Mouse (Mus musculus): ENCODE results near the gene Tbl2.

The Tbl2 gene

DNA sequence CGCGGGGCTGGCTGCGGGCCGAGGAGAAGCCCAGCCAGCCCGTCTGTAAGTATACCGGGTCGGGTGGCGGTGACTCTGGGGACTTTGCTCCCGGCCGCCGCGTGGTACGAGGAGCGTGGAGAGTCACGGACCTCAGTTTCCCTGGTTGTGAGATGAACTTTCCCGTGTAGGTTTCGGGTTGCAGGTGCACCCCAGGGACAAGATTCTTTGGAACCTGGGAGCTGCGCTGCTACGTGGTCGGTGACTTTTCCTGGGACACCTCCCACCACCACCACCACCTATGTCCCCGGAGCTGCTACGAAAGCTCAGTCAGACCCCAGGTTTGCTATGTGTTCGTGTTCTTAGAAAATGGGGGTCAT lies 342 bp downstream of the Tbl2 start:
- DNase-seq = no peak

DNA sequence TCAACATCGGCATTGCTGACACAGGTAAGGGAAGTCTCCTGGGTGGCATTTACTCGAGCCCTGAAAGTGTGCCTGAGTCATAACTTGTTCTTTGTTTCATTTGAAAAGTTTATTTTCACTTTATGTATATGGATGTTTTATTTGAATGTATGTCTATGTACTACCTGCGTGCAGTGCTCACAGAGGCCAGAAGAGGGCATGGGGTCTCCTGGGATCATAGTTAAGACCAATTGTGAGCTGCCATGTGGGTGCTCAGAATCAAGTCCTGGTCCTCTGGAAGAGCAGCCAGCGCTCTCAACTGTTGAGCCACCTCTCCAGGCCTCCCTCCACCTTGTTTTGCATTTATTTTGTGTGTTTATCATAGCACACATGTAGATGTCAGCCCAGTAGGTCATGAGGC lies 7.0 kb downstream of the Tbl2 start:
- no peak for DNase-seq

DNA sequence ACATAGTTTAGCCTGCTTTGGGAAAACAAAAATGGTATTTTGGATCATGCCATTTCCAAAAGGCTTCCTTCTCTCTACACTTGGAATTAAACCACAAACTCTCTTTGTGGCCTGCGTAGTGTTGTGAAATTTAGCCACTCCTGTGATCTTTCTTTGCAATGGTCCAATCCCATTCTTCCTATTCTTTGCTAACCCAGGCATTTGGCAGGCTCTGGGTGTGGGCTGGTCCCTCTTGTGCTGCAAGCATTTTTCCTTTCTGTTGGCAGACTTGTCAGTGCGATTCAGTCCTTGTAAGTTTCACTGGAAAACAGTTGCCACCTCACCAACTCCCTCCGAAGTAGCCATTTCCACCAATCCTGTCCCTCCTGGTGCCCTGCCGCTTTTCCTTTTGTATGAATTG lies 11.8 kb downstream of the Tbl2 start:
- DNase-seq = no peak

DNA sequence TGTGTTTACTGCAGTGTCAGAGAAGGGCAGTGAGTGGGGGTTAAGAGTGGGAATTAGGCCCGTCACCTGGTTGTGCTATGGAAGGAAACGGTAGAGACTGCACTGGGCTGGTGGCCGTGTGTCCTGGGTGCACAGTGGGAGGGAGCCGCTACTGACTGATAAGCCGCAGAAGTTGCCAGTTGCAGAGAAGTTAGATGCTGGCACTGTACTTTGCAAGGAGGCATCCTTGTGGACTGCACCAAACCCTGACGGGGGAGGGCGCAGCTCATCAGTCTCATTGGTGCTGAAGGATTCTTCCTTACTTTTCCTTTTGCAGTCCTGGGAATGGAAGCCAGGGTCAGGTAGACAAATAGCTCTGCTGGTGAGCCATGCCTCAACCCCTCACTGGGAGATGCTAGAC lies 12.2 kb downstream of the Tbl2 start:
- DNase-seq = no peak

DNA sequence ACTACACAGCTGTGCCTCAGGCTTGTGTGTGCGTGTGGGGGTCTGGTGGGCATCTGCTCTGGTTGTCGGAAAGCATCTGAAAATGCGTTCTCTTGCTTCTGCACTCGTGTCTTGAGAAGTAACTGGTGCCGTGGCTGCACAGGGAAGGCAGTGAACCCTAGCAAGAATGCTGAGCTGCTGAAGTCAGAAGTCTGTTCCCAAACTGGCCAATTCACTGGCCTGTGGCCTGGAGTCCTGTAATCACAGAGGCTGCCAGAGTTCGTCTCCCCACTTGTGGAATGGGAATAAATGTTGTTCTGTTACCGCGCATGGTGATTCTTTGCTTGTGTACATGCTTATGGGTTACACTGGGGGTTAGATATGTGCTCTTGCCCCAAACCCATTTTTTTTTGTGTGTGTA lies 12.9 kb downstream of the Tbl2 start:
- DNase-seq = no peak

DNA sequence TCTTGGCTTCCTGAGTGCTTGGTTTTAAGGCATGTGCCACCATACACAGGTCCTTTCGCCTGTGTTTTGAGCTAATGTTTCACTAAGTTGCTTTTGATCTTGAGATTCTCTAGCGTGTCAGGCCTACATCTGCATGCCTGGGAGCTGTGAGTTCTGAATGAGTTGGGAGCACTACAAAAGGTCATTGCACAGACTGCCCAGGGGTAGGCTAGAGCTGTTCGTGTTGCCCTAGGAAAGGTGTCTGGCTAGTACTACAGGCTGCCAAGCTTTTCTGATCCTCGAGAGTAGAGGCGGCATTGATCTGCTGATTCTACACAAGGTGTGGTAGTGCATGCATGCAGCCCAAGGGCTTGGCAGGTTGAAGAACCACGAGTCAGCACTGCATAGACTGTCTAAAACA lies 13.4 kb downstream of the Tbl2 start:
- no peak for DNase-seq

DNA sequence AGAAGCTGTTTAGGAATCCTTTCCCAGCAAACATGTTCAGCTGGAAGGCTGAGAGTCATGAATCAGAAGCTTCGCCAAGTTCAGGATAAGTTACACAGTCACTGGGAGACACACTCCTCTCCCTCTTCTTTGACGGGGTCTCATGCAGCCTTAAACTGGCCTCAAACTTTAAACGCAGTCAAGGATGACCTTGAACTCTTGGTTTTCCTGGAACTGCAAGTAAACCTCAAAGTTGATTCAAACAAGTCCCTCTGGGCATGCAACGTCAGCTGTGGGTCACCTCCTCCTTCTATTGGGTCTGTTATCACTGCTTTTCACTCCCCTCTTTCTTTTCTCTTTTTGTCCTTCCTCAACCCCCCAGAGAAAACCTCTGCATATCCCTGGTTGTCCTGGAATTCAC lies 17.5 kb downstream of the Tbl2 start:
- no peak for DNase-seq

DNA sequence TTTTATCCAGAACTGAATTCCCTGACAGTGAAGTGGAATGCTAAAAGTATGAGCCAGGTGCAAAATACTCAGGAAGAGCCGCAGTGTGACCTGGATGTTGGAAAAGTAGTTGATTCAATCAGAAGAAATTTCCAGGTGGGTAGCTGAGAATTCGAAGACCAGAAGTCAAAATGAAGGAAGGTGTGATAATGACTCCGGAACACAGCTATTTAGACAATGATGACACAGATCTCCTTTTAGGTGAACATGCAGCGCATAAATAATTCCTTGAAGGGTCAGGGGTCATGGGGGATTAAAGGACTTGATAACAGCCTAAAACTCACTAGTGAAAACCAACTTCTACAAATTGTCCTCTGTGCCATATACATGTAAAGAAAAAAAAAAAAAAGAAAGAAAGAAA lies 18.0 kb downstream of the Tbl2 start:
- no peak for DNase-seq

DNA sequence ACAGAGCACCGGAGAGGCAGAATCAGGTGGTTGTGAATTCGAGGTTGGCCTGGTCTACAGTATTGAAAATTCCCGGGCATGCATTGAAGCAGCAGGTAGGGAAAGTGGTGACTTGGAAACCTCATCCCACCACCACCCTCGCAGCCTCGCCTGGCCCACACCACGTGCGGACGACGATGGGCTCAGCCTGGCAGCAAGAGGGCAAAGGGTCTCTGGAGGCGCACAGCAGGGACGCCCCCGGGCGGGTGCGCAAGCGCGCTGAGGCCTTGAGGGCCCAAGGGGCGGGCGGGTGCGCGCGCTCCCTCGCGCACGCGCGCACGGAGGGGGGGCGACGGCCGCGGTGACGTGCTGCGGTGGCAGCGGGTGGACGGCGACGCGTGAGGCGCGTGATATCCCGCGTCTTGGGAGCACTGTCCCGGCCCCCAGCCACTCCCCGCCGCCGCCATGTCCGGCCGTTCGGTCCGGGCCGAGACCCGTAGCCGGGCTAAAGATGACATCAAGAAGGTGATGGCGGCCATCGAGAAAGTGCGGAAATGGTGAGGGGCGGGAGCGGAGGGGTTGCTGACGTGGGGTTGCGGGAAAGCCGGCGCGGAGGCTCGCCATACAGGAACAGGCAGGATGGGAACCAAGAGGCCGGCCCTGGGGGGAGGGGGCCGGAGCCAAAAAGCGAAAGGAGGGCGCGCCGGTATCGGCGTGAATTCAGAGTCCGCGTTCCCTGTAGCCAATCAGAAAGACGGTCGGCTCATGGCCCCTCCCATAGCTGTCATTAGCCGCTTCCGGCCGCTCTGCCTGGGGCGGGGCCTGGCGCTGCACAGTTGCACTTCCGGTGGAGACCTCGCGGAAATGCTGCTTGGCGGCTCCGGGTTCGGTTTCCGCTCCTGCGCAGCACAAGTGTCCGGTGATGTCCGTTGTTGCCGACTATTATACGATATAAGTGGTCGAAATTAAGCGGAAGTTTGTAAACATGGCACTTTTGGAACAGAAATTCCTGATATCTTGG lies 18.9 kb downstream of the Tbl2 start, which contains the start of gene Bcl7b:
Gene Bcl7b, plus strand, starts transcription at position 221 of the 1,000 bp plus-strand sequence.
- peak; percentile 92 to 95 for DNase-seq

DNA sequence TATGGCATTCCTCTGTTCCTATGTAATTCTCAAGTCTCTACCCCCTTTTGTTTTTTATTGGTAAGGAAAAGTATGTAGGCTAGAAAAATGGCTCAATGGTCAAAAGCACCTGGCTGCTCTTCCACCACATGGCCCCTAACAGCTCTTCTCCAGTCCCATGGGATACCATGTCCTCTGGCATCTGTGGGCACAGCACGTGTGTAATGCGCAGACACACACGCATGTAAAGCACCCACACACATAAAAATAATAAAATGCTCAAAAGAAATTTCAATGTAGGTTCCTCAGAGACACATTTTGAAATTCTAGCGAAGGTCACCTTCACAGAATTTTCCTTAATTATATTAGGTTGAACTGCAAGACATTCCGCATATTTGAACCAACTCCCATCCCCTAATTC lies 20.0 kb downstream of the Tbl2 start:
- DNase-seq = no peak

DNA sequence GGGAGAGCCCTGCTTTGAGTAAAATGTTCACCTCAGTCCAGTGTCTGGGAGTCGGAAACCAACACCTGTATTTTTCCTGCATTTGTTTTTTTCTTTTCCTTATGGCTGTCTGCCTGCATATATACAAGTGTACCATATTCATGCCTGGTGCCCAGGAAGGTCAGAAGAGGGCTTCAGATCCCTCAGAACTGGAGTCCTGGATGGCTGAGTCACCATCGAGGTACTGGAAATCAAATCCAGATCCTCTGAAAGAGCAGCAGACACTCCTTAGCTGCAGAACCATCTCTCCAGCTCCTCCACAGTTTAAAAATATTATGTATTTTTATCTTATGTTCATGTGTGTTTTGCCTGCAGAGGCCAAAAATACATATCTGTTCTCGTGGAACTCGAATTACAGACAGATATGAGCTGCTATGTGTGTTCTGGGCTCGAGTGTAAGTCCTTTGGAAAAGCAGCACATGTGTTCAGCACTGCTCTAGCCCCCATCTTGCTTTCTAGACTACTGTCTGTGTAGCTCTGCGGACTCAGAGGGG lies 22.3 kb downstream of the Tbl2 start:
- no peak for DNase-seq

DNA sequence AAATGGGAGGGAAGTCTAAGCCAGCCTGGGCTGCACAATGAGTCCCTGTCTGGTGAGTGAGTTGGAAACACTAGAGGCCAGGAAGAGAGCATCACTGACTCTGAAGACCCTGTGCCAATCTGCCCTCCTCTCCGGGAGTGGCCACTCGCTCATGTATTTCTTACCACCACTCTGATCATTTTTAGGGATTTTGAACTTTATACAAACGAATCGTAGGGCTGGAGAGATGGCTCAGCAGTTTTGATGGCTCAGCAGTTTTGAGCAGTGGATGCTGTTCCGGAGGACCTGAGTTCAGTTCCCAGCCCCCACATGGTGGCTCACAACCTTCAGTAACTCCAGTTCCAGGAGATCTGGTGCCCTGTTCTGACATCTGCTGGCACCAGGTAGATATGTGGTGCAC lies 23.5 kb downstream of the Tbl2 start:
- DNase-seq = no peak

DNA sequence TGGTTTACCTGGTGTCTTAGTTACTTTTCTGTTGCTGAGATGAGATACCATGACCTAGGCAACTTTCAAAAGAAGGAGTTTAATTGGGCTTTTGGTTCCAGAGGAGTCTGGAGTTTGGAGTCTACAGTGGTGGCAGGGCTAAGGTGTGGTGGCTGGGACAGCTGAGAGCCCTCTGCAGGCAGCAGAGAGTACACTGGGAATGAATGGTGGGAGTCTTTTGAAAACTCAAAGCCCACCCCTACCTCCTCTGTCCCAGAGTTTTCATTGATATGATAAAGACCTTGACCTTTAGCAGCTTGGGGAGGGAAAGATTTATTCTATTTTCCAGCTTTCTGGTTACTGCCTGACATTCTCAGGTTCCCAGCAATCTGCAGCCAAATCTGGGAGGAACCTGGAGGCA lies 25.6 kb downstream of the Tbl2 start:
- no peak for DNase-seq

DNA sequence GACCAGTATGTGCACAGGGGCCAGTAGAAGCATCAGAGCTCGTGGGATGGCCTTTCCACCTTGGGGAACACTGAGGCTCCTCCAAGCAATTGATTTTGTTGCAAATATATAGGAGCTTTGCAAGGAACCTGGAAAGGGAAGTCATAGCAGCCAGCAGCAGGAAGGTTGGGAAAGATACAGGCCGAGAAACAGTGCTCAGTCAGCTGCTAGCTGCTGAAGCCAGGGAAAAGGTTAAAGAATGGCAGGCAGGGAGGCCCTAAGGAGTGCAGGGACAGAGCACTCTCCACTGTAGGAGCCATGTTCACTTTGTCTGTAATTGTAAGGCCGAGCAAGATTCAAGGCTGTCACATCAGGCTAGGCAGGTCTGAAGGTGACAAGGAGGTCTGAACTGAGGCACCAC lies 29.1 kb downstream of the Tbl2 start:
- DNase-seq = no peak

DNA sequence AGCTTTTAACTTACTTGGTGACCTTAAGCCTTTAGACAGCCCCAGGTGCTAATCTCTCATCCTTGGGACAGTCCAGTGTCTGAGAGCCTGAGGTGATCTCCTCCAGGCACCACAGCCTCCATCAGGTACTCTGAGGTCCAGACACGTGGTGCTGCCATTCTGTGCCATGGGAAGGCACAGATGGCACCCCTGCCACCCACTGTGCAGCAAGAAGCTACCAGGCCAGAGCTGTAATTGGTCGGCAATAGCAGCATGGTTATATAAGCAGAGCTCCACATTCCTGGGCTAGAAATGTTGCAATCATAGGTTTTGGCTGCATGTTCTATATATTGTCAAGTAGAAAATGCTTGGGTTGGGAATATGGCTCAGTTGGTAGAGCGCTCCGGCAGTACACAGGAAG lies 29.5 kb downstream of the Tbl2 start:
- no peak for DNase-seq

DNA sequence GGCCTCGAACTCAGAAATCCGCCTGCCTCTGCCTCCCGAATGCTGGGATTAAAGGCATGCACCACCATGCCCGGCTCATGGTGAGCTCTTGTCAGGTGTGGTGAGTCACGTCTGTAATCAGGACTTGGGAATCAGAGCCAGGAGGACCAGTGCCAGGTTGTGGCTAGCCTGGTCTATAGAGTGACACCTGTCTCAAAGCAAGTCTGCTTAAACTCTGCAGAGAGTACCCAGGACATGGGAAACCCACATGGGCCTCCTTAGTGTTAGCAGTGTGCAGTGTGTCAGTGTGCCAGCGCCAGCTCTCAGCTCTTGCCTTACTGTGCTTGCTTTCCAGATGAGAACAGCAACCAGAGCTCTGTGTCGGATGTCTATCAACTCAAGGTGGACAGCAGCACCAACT lies 30.2 kb downstream of the Tbl2 start:
- DNase-seq = no peak

DNA sequence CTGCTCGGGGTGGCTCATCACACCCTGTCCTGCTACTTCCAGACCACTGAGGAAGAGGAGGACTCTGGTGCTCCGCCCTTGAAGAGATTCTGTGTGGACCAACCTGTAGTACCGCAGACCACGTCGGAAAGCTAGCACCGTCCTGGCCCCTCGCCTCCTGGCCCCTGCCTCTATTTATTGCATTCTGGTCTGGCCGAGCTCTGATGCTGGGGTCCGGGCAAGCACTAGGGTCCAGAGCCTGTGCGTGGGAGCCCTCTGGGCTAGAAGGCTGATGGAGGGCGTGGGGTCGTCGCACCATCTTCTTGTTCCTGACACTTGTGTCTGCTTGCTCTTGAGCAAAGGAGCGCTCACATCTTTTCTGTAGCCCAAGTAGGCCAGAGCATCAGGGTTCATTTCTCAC lies 31.3 kb downstream of the Tbl2 start:
- no peak for DNase-seq

DNA sequence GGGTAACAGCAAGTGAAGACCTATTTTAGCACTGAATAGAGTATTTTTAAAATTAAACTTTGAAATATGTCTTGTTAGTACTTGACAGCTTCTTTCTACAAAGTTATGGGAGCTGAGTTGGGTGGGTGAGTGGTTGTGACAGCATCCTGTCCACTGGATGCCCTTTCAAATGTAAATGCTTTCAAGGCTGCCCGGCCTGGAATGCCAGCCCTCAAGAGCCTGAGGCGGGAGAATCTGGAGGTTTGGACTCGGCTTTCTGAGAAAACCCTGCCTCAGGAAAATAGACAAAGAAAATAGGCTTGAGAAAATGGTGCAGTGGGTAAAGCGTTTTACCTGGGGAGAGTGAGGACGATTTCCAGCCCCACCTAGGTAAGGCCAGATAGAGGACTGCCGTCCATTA lies 32.3 kb downstream of the Tbl2 start:
- DNase-seq = no peak

DNA sequence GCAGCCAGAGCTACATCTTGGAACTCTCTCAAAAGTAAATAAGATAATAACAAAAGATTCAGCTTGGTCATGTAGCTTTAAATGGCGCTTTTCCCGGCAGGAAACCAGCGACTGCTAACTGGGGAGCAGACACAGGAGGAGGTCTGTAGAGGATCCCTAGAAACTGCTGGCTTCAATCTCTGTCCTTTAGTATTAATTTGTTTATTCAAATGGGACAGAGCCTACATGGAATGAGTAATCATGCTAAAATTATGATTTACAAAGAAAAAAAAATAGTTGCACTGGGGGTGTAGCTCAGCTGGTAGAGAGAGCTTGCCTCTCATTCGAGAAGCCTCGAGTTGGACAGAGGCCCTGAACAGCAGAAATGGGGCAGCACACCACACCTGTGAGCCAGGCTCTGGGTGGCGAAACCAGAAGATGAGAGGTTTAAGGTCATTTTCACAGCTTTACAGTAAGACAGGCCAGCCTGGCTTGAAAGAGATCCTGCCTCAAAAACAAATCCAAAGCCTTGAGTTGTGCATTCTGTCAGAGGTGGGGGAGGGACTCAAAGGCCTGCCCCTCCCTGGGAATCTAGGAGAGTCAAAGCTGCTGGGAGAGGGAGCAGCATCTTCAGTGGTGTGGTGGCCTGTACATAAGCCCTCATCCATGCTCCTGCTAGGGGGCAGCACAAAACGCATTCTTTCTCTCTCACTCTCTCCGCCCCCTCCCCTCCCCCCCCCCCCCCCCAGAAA lies 33.8 kb downstream of the Tbl2 start:
- no peak for DNase-seq

DNA sequence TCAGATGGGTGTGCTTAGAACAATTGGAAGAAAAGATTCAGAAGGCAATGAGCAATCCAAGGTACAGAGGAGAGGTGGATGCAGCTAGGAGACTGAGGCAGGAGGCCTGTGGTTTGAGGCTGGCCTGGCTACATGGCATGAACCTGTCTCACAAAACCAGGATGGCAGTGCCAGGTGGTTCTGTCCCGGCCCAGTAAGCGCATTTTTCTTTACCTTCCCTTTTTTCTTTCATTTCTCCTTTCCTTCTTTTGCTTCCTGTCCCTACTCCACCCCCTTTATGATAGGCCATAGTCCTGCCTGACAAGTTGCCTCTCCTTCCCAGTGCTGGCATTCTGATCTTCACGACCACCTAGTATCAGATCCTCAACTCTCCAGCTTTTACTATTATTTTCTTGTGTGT lies 35.6 kb downstream of the Tbl2 start:
- DNase-seq = no peak

DNA sequence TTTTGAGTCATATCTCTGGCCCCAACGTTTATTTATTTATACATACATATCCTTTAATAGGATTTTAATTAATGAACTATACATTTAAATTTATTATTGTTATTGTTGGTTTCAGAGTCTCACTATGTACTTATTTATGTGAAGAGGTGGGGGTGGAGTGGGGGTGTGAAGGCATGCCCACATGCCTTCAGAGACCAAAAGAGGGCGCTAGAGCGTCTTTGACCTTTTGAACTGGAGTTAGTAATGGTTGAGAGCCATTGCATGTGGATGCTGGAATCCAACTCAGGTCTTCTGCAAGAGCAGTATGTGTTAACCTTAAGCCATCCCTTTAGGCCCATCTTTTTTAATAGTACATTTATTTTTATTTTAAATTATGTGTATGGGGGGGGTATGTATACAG lies 36.1 kb downstream of the Tbl2 start:
- no peak for DNase-seq

DNA sequence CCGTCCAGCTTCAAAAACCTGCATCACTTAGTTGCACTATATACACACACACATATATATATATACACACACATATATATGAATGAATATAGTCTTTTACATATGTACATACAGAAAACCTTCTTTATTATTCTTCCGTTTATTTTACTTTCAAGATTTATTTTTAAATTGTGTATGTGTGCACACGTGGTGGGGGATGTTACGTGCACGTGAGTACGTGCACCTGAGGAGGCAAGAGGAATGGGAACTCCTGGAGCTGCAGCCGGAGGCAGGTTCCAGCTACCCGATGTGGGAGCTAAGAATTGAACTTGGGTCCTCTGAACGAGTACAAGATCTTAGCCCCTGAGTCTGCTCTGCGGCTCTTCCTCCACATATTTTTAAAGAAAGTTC lies 36.8 kb downstream of the Tbl2 start:
- DNase-seq = no peak

DNA sequence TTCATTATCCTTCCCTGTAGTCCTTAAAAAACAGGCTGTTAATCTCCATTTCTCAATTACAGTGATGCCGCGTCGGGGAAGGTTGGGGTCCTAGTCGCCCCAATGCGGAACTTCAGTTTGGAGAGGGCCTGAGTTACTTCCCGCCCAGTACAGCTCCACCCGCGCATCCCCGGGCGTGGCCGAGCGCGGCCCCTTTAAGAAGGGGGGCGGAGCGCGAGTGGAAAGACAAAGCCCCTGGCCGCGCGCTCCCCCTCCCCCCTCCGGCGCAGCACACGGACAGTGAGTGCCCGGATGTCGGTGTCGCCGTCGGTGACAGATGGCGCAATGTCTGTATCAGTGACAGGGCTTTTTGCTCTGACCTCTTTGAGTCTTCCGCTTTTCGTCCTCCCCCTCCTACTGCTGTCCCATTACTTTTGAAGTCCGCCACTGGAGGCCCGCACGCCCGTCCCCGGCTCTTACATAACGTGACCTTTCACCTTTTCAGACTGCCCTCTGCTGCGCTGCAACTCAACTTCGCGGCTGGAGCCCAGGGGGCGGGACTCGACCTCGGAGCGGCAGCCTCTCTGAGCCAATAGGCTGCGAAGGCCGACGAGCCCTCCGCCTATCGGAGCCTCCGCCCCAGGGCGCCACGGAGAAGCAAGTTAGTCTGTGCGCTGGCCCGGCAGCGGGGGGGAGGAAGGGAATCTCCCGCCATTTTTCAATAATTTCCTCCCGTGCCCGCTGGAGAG lies 37.3 kb downstream of the Tbl2 start, which contains the start of gene Baz1b:
Gene Baz1b, plus strand, starts transcription at position 644 of the 728 bp plus-strand sequence.
- DNase-seq = peak; percentile 92 to 98
